Mouse (Mus musculus) layer of hippocampus, adult 11-12 months (tissue): Measurements from ENCODE around the gene Slc23a2.

Experiments
- DNase-seq: peaks from one replicate; pipeline ENCODE4 v3.0.0; 2022; ENCODE audit warnings: low spot score

Gene Slc23a2

GRCm38 (mm10) chr2:132098365-132098764 lies 46.5 kb downstream of the Slc23a2 start:
- no peak for DNase-seq

DNA sequence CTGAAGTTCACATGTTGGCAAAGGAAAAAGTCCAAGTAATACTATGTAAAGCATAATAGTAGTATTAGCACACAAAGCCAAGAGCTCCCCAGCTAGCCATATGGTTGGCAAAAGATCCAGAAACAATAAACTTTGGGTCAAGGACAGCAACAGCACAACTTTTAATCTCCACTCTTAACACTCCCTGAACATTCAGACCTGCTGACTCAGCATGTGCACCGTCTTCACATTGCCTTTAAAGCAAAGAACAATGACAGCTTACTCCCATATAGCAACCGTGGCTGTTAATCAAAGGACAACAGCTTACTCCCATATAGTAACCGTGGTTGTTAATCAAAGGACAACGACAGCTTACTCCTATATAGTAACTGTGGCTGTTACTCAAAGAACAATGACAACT lies 48.3 kb downstream of the Slc23a2 start:
- no peak for DNase-seq

DNA sequence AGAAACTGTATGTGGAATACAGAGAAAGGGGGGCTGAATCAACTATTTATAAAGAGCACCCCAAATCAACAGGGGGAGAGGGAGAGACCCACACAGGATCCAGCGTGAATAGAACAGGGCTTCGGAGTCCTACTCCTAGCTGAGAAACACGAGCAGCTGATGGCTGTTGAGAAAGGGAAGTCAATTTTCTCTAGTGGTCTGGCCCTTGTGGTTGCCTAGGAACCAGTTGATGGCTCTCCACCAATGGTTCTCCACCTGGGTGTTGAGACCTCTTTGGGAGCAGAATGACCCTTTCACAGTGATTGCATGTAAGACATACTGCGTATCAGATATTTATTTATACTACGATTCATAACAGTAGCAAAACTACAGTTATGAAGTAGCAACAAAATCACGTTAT lies 49.1 kb downstream of the Slc23a2 start:
- no peak for DNase-seq

DNA sequence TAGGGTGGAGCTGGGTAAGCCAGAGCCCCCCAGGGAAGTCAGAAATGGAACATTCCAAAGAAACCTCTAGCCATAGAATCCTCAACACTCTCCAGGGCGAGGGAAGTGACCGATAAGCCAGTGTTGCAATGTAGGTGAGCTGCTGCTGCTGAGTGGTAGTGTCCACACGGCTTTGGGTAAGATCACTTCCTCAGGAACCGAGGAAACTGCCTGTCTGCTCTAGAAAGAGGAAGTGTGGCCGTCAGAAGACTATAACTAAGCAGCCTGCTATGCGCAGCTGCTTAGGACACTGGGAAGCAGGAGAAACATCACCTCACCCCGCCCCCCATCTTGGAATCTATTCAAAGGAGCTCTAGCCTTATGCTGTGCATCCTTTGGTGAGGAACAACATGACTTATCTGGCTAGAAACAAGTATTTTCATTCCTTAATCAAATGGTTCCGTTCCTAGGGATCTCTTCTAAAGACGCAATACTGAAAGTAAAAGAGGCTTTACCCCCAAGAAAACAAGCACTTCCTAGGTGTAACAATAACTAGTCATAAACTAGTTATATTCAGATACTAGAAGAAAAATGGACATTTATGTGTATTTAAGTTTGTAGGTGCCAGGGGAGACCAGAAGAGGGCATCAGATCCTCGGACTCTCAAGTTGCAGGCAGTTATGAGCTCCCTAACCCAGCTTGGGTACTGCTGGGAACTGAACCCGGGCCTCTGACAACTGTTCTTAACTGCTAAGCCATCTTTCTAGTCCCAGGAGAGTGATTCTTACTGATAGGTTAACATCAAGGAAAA lies 50.3 kb downstream of the Slc23a2 start:
- peak; percentile 41 for DNase-seq

DNA sequence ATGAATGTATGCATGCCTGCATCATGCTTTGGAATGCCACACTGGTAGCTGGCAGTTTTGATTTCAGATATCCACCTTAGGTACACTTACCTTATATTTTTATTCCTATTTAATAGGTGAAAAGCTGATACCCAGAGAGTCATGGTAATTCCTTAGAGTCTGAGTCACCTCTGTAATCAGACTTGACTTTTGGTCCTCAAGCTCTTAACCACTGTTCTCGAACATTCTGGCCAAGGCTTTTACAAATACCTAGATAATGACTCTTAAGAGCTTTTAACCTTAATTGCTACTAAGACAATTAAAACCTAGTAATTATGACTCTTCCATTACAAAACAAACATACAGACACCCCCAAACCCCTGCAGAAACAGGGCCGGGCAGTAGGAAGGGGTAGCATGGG lies 51.2 kb downstream of the Slc23a2 start:
- DNase-seq, result no peak

DNA sequence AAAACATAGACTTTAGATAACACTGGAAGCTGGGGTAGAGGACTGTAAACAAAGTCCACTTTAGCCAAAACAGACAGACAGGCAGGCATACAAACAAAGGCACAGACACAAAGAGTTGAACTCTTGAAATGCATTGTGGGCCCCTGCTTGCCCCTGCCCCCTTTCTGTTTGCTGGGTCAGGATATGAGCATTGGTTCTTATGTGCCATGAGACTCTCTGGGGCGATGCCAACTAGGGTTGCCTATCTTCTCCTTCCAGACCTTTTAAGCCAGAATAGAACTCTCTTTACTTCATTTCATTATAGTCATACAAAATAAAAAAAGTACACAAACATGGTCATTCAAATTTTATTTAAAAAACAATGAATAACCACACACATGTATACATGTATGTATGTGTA lies 51.6 kb downstream of the Slc23a2 start:
- DNase-seq, result no peak

- DNase-seq, result no peak
These were observed 52.2 kb downstream of the Slc23a2 start for GRCm38 (mm10) chr2:132092722-132093121.

GRCm38 (mm10) chr2:132091749-132092148 lies 53.2 kb downstream of the Slc23a2 start:
- DNase-seq, result no peak

DNA sequence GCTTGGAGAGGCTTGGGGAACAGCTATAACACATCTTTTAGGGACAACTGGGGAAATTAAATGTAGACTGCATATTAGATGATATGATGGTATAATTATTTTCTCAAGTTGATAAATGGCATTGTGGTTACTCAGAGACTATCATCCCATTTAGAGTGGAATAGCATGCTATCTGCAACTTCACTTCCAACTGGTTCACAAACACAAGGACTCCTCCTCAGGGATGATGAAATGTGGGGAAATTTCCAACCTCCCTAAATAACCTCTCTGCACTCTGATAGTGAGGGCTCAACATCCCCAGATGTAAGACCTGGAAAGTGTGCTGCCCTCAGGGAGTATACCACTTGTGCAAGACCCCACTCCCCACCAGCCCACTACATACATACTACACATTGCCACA lies 60.1 kb downstream of the Slc23a2 start:
- no peak for DNase-seq

GRCm38 (mm10) chr2:132084396-132084795 lies 60.5 kb downstream of the Slc23a2 start:
- no peak for DNase-seq

DNA sequence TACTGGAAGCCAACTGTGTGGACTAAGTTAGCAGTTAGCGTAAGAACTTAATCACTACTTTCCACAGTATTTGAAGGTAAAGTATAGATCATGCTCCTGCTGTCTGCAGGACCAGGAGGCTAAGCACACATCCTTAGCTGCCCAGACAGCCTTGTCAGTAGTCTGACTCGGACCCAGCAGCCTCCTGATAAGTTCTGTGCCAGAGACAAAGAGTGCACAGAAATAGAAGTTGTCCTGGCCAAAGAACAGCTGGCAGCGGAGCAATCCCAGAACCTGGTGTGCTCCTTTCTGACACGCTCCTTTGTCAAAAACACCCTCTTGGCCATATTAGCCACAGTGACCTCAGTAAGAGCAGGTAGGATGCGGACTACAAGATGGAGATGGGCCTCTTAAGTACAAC lies 65.8 kb downstream of the Slc23a2 start:
- no peak for DNase-seq

DNA sequence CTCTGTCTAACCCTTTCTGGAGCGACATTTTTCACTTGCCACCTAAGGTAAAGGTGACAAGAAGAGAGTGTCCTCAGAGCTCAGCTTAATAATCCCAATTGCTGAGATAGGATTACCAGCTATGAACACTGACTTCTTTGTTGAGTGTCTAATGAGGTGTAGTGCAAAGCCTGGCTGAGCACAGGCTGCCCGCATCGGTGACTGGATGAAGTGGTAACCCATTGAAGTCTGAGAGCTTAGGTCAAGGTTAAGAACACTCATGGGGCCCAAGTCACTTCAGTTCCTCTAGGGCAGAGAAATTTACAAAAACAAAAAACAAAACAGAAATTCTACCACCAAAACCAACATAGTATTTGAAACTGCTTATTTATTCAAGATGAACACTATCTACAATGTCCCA lies 71.9 kb downstream of the Slc23a2 start:
- DNase-seq, result no peak

DNA sequence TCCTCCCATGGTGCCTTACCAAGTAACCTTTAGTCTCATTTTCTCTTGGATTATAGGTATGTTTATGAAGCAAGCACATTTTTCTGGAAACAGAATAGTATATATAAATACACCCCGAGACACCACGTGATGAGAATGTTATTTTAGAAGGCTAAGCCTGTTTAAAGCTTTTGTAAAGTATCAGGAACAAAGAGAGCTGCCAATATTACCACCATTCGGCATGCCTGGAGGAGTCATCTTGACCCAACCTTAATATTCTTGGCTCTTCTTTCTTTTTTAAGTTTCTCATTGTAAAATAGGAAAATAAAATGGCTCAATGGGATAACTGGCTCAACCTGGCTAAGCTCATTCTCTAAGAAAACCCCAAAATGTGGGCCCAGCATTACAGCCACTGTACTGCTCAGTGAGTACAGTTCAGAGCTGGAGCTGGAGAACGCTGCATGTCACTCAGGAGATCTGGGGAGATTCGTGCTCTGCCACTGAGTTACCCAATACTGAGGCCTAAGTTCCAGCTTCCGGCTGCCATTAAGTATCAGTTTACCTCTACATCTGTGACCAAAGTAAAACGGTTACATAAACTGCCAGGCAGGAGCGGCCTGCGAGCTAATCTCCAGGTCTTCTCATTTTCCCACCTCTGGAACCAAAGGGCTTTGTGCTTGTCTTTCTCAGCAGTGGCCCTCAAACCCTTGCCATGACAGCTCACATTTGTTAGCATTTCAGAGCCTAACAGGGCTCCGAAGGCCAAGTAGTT lies 74.7 kb downstream of the Slc23a2 start:
- DNase-seq, result no peak

GRCm38 (mm10) chr2:132064185-132064831 lies 80.6 kb downstream of the Slc23a2 start:
- no peak for DNase-seq

GRCm38 (mm10) chr2:132063776-132064175 lies 81.1 kb downstream of the Slc23a2 start:
- no peak for DNase-seq

DNA sequence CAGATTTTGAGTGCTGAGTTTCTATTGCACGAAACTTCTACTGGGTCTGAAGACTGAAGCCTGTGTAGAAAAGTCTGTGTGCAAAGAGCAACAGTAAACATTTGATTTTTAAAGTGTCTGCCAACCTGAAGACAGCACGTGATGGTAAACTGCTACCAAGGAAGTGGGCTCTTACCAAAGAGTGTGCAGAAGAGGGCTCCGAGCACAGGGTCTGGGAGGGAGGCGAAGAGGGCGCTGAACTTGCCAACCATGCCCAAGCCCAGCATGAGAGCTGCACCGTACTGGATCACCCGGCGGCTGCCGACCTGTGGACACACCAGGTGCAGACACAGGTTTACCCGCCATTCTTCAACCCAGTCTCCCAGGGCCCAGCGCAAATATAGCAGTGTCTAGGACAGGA lies 83.0 kb downstream of the Slc23a2 start:
- no peak for DNase-seq

GRCm38 (mm10) chr2:132059919-132060318 lies 85.0 kb downstream of the Slc23a2 start:
- no peak for DNase-seq

GRCm38 (mm10) chr2:132055349-132055753 lies 89.6 kb downstream of the Slc23a2 start:
- no peak for DNase-seq

GRCm38 (mm10) chr2:132053824-132054223 lies 91.1 kb downstream of the Slc23a2 start:
- no peak for DNase-seq

- no peak for DNase-seq
These were observed 93.1 kb downstream of the Slc23a2 start for GRCm38 (mm10) chr2:132051798-132052197.

- no peak for DNase-seq
These were observed 95.0 kb downstream of the Slc23a2 start for GRCm38 (mm10) chr2:132049921-132050320.

DNA sequence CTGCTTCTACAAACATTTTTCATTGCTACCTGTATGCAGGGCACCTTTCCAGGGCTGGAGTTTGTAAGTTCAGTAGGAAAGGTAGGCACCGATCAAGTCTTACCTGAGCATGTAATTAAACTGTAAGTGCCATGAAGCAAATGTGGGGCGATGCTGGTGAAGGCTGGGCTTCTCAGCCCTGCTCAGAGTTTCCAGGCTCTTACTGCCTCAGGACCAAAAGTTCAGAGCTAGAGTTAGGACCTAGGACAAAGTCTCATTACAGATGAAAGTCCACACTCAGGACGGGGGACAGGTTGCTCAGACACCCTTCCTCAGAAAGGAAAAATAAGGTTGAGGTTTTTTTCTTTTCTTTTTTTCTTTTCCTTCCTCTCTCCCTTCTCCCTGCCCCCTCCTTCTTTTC lies 95.4 kb downstream of the Slc23a2 start:
- no peak for DNase-seq

DNA sequence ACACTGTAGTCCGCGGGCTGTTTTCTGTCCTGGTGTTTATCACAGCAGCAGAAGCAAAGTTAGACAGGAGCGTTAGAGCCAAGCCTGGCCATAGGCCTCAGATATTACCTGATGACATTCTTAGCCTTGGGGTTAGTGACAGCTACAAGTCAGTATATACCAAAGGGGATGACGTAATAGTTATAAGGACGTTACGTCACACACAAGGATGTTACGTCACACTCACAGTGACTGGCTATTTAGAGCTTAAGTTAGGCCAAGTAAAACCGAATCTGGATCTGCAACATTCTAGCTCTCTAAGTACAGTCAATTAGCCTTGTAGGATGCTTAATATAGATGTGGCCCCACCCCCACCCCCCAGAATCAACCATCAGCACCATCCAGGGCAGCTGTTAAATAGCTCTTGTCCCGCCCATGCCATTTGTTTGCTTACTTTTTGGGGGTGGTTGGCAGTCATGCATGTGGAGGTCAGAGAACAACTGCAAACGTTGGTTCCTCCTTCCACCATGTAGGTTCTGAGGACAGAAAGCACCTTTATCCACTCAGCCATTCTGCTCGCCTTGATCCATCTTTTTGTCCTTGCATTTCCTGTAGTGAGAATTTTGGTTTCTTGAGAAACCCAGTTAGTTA lies 96.7 kb downstream of the Slc23a2 start:
- DNase-seq, result no peak
